Mouse (Mus musculus) frontal cortex, postnatal 36 days (tissue): ENCODE data around the gene Scrn2.
A peak's percentile ranks its signal among the peaks of the same experiment; 100 is the strongest.

Source experiments
- DNase-seq, 2 experiments: peaks; one replicate each; pipeline ENCODE4 v3.0.0; 2022; ENCODE audit warnings: low spot score in 2 of 2

Gene Scrn2

GRCm38 (mm10) chr11:97029686-97030417, at the start of gene Scrn2:
TSS of gene Scrn2 (plus strand) at chr11:97029938.
- DNase-seq = peak; percentile 80

DNA sequence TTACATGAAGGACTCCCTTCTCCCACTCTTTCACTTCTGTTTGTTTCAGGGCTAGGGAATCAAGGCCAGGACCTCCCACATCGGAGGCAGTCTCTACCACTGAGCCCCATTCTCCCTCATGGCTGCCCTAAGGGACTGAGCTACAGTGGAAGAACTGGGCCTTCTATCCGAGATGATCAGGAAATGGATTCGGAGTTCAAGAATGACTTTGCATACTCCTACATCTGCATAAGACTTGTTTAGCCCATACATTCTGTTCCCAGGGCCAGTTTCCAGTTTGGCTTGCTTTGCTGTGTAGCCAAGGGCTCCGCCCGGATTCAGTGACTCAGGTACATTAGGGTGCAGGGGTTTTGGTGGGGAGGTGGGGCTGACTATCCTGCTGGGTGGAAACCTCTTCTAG, 49.7 kb upstream of the Scrn2 start:
- no peak for DNase-seq

DNA sequence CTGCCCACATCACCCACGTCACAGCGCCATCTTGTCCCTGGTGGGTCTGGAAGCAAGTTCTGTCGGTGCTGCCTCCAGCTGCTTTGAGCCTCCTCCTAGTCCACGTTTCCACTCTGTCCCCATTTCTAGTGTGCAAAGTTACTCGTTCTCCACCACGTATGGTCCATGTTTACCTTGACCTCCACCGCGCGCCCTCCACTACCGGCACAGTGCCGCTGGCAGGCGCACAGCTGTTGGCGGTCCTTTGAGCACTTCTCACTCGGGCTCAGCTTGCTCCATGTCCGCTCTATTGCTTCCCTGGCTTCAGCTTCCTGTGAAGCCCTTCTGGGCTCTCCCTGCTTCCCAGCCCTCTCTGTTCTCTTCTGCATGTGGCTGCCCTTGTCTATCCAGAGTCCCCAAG, 48.3 kb upstream of the Scrn2 start:
- no peak for DNase-seq

GRCm38 (mm10) chr11:96982355-96982754, 47.4 kb upstream of the Scrn2 start:
- DNase-seq = peak; percentile 80 to 83

DNA sequence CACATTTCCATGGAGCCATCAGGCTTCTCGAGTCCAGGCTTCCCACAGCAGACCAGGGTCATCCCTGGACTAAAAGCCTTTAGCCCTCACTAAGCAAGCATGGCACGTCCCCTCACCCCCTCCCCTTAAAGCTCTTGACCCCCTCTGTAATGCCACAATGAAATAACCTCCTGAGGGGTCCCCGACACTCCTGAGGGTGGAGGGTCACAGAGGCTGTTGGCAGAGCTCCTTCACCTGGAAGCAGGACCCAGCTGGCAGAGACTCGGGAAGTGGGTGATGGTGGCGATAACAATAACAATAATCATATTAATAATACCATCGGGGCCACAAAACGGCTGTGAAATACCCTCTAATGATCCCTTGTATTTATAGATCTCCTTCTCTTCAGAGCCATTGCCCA, 46.9 kb upstream of the Scrn2 start, which contains the start of gene Sp2:
Gene Sp2 (minus strand): TSS at position 101 of the 400 bp plus-strand sequence.
- no peak for DNase-seq

DNA sequence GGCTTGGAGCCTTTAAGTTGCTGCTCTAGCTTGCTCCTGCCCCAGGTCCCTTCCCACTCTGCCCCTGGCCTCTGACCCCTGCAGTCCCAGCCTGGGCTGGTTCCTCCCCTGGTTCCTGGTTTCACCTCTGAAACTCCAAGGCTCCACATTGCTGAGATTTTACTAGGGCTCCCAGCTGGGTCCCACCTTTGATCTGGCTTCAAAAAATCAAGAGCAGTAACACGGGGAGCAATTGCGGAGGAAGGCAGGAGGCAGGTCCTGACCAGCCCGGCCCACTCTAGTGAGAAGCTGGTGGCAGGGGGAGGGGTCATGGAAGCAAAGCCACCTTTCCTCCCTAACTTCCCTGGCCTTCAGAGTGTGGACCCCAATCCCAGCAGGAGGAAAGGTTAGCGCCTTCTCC, 44.8 kb upstream of the Scrn2 start:
- DNase-seq = no peak

- no peak for DNase-seq
Measured at GRCm38 (mm10) chr11:96986463-96986862, 43.3 kb upstream of the Scrn2 start.

DNA sequence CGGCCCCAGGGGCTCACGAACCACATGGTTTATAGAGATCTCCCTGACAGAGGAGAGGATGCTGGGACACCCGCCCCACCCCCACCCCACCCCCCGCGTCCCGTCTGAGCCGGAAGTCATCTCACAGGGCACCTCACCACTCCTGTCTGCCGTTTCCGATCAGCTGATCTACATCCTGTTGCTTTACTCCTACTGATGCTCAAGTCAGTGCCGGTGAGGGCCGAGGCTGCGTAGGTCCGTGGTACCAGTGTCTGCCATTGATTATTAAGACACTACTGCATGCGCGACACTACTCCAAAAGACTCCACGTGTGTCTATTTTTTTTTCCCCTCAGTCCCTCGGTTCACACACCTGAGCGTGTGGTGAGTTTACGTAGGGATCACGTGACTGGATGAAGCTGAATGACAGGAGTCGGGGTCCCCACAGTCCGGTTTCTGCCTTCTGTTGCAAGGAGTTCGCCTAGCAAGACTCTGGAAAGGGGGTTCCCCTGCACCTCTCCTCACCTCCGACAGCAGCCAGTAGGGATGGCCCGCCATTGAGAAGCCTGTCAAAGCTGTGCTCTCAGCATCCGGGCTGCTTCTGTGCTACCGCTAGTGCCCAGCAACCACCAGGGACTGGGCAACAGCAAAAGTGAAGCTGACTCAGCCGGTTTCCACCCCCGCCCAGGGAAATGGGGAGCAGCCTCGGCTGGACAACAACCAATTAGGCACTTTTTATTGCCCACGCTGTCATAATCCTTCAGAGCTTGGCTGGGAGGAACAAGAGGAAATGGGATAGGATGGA, 41.7 kb upstream of the Scrn2 start:
- no peak for DNase-seq

DNA sequence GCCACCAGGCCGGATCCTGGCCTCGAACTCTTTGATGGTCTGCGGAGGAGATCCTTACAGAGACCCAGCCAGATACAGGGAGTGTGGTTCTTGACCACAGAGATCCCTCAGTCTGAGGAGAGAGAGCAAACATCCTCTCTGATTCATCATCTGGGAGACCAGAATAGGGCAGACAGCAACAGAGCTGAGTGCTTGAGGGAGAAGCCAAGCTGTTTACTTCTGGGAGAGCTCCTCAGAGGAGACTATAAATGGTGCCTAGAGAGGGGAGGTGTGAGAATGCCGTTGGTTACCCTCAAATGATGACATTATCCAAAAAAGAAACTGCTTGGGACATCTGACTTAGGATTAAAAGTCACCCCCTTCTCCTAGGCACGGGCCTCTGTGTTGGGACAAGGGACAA, 38.2 kb upstream of the Scrn2 start:
- no peak for DNase-seq

GRCm38 (mm10) chr11:96992722-96993311, 36.9 kb upstream of the Scrn2 start:
- DNase-seq = no peak

GRCm38 (mm10) chr11:96995031-96995430, 34.7 kb upstream of the Scrn2 start:
- DNase-seq = no peak

DNA sequence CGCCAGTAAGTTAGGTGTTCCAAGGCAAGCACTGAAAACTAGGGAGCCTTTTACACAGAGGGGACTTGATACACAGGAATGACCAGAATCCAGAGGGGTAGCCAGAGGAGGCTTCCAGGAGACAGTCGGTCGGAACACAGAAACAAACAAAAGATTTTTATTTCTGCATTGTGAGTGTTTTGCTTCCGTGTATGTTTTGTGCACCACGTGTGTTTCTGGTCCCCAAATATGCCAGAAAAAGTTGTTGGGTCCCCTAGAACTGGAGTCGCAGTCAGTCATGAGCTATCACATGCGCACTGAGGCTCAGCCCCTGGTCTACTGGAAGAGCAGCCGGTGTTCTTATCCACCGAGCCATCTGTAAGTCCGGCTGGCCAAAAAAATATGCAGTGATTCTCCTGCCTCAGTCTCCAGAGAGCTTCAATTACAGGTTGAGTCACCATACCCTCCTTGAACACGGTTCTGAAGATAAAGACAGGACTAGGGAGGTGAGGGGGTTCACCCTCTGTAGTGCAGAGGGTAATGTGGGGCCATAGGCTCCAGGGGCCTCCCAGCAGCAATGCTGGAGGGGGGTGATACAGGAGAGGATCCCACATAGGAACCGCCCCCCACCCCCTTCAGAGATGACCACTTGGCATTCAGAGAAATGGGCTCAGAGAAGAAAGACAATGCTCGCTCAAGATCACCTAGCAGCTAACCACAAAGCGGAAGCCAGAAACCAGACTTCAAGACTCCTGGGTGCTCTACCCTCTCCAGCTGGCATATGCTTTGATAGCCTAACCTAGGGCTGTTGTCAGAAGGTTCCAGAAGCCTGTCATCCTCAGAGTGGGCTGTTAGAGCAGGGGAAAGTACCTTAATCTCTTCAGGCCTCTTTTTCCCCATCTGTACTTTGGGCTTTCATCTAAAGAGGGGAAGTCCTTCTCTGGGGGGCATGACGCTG, 33.6 kb upstream of the Scrn2 start:
- no peak for DNase-seq

- DNase-seq = no peak
Measured at GRCm38 (mm10) chr11:96996773-96997379, 32.9 kb upstream of the Scrn2 start.

- no peak for DNase-seq
Measured at GRCm38 (mm10) chr11:96997380-96997956, 32.3 kb upstream of the Scrn2 start.

DNA sequence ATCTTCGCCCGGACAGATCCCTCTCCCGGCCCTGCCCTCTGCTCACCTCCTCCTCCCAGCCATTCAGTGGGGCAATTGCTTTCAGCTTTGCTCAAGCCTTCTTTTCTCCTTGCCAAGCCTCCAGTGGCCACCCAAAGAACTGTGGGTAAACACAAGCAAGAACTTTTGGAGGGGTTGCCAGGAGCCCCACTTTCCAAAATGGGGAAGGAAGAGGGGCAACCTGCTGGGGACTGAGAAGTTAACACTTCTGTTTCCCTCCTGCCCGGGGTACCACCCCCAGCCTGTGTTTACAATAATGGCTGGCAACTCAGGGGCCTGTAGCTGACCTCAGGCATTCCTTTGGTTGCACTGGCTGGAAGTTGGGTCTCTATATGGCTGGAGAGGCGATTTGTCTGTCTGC, 26.6 kb upstream of the Scrn2 start:
- DNase-seq = no peak

- no peak for DNase-seq
Measured at GRCm38 (mm10) chr11:97007093-97007794, 22.5 kb upstream of the Scrn2 start.

DNA sequence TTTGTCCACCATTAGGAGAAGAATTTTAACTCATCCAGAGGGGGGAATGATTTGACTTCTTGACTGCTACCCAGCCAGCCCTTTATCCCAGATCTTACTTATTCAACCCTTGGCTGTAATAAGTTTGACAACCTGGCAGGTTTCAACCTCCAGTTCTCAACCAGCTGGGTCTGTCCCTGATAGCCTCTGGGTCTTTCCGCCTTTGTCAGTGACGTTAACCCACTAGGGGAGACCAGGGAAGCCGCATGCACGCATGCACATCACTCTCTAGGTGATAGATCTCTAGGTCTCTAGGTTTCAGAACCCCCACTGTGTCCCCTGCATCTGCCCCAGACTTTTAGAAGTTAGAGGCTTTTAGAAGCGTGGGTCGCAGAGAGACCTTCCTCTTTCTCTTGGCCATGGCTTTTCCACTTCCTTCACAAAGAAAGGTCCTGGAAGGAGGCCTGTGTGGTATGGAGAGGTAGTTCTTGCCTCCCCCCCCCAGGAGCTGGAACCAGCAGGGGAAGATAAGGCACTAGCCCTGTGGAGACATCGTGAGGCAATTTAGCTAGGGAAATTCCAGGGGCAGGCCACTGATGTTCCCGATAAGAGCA, 20.4 kb upstream of the Scrn2 start:
- no peak for DNase-seq

DNA sequence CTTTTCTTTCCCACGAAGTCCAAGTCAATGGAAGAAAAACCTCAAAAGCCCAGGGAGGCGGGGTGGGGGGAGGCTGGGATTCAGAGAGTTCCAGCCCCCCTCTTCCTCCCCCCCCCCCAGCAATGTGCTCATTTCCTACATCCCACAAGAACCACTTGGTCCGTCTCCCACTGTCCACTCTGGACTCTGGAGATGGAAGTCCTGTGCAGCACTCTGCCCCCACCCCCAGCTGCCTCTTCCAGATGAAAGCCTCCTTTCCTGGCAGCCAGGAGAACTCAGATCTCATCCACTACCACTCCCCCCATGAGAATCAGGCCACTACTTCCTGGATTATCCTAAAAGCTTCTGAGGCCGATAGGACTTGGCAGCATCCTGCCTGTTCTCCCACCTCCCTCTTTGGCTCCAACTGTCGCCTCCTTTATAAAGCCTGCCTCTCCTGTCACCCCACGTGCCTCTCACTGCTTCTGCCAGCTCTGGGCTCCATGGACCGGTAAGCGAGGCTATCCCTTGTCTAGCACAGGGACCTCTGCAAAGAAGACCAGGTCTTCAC, 16.5 kb upstream of the Scrn2 start, which contains the start of gene Sp6:
Gene Sp6 (plus strand): TSS at position 274 of the 550 bp plus-strand sequence.
- DNase-seq = no peak
